Mouse (Mus musculus) erythroblast, adult 5-6 weeks (primary cell): Measurements from ENCODE around the gene Armc9. TPM values are rescaled to one million over a fixed set of nuclear protein-coding genes. Genes with fewer than 3 reads are reported as not detected.

Experiments used
- ATAC-seq: replicated peaks from 2 replicates; pipeline ENCODE4 v1.8.0; 2016; ENCODE audit warnings: moderate number of reproducible peaks, mild to moderate bottlenecking, moderate TSS enrichment, inconsistent platforms; ENCODE audit not compliant: poor library complexity, low FRiP score, severe bottlenecking
- total RNA-seq, 2 experiments: library from RNA; stranded (forward) in 1 of 2; stranded (reverse) in 1 of 2; fragments of 150-400 nt in 1 of 2; fragments of 200-764, 138-1000 nt in 1 of 2; gene quantifications; 2 replicates each; pipeline versions ENCODE4 v1.2.3 to v1.2.4; 2015 to 2017; ENCODE audit warnings: low replicate concordance in 2 of 2

The Armc9 gene
- total RNA-seq, 2 experiments from 2014 or later, result 2.5 to 3.0 TPM

DNA sequence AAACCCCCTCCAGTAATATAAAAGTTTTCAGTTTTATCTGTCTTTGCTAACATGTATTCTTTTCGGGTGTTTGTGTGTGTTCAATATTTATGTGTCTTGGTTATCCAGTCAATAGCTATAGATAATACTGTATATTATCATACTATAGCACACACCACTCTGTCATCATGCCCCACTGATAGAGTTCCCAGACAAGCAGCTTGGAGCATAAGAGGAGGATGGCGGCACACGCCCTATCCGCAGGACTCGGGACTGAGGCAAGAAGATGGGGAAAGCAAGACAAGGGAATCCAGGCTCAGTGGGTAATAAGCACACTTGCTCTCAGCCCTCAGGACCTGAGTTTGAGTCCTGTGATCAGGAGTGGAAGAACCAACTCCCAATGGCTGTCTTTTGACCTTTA is 5.9 kb downstream of the Armc9 start:
- peak; percentile 81 for ATAC-seq

DNA sequence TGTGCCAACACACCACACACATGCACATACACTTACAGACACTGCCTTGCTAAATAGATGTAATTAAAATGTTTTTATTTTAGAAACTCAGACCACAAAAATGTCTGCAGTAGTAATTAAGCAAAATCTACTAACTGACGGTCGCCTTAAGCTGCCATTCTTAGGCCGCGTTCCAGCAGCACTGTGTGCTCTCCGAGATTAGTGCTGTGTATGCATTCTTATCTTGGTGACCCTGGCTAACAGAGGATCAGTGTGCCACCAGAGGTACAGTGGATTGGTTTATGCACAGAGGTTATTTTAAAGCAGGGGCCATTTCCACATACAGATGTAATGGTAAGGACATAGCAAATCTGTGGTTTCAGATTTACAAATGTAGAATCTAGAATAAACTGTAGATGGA is 6.5 kb downstream of the Armc9 start:
- peak; percentile 91 for ATAC-seq

DNA sequence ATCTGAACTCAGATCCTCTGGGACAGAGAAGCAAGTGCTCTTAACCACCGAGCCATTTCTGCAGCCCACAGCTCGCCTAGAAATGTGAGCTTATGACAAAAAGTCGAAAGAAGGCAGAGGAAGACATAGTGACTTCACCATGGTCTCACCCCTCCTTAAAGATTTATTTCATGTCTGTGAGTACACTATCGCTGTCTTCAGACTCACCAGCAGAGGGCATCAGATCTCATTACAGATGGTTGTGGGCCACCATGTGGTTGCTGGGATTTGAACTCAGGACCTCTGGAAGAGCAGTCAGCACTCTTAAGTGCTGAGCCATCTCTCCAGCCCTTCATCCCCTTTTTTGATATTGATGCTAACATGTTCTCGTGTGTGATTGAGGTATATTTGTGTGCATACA is 20.0 kb downstream of the Armc9 start:
- no peak for ATAC-seq

DNA sequence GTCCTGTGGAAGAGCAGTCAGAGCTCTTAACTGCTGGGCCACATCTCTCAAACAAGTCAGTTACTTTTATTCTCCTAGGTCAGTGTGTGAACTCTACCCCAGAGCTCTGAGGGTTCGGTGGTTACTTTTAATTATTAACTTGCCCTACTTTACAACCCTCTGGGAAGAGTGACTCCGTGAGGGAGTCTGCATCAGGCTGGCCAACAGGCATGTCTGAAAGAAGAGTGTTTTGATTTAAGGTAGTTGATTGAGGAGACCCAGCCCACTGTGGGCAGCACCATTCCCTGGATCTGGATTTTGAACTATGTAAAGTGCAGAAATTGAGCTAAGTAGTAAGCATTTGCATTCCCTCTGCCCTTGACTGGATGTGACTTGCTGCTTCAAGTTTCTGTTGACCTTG is 21.5 kb downstream of the Armc9 start:
- ATAC-seq, result no peak

DNA sequence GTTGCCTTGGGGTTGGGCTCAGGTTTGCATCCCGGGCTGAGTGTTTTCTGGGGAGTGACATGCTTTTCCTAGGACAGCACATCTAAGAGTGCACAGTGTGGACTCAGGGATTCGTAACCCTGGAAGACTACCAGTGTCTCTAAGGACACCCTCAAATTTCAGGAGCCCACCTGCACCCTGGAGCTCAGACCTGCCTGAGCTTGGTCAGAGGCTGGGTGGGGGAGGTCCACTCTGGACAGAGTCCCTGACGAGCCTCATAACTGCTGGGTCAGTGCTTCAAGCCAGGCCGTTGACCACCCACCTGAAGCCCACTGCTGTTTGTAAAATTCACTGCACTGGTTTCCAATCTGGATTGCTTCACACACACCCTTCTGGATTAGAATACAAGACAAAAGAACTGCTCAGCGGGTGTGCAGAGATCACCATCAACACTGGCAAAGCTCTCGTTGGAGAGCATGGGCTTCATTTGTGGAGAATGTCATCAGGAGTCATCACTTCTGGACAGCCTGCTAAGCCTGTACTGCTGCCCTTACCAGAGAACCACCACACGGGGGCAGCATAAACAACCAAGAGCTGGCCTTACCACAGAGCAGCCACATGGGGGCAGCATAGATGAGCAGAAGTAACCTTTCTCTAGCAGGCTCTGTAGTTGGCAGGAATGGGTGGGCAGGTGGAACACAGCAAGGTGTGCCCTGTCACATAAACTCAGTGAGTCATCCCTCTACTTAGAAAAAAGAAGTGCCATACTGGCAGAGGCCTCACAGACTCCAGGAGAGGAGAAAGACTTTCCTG is 24.1 kb downstream of the Armc9 start:
- ATAC-seq, result peak; percentile 89

DNA sequence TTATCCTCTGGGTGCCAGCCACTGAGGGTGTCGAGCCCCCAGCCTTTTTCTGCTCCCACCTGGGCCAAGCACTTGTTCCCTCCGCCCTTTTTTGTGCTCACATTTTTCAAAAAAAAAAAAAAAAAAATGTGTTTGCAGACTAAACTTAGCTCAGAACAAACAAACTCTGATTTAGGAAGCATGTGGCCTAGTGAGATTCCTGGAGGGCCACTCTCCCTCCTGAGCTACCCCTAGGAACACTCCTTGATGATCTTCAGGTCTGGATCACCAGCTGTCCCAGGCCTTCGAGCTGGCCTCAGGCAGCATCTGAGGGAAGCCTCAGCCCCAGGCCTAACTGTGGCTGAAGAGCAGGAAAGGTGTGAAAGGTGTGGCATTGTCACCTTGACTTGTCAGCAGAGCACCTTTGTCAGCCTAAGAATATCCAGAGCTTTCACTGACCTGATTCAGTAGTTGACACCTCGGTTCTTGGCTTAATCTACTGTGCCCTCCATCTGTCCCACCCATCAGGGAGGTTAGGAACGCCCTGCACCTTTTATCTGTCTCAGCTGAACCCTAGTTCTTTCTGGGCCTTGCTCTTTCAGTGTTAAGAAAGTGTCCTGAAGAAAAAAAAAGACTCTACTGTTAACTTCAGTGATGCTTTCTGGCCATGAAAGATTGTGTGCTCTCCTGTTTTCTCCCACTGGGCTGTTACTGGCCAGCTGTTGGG is 27.6 kb downstream of the Armc9 start:
- 0 out of 2 replicates have a peak, but pooled peaks have one; percentile 33 for ATAC-seq

DNA sequence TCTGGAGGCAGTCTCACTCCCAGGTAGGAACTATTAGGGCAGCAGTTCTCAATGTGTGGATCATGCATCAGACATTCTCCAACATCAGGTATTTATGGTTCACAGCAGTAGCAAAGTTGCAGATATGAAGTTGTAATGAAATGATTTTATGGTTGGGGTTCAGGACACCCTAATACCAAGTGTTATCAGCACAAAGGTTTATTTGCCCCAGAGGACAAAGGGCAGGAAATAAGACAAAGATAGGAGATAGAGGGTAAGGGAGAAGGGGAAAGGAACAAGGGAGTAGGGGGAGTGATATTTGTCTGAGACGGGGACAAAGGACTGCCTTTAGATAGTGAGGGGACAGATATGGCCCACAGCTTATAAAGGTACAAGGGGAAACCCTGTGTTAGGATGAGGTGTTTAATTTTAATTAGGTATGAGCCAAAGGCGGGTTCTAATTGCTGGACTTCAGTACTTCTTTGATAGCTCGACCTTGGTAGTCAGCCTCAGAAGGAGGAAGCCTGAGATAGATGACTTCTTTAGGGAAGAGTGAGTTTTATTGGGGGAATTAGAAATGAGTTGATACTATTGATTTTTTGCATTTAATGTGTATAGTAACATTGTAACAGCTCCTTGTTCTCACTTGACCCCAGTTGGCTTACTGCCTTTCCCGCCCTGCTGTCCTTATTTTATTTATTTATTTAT is 29.1 kb downstream of the Armc9 start:
- no peak for ATAC-seq

DNA sequence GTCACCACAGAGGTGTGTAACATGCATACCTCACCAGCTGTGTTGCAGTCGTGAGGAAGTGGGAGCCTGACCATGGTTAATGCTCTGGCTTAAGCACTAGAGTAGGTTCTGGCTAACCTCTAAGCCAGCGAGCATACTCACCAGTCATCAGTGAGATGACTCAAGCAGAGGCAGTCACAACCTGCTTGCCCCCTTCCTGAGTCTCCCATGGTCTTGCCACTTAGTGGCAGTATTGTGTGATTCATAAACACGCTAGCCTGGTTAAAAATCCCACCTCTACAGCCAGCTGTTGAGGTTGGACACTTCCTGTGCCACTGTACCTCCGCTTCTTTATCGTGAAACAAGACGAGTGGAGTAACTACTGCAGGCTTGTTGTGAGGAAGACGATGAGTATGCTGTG is 32.2 kb downstream of the Armc9 start:
- ATAC-seq, result no peak

DNA sequence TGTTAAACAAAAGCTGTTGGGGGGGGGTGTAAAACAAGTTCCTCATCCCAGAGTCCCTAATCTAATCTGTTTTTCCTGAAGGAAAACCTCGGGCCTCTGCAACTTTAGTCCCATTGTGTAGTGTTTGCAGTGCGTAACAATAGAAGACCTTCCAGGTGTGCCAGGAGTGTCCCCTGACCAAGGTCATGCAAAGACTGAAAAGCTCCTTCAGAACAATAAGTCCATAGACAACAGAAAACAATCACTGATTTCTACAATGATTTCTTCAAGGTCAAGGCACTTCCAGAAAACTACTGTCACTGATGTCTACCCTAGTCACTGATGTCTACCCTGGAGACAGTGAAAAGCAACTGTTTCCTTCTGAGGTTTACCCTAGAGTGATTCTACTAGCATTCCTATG is 33.3 kb downstream of the Armc9 start:
- ATAC-seq, result no peak

DNA sequence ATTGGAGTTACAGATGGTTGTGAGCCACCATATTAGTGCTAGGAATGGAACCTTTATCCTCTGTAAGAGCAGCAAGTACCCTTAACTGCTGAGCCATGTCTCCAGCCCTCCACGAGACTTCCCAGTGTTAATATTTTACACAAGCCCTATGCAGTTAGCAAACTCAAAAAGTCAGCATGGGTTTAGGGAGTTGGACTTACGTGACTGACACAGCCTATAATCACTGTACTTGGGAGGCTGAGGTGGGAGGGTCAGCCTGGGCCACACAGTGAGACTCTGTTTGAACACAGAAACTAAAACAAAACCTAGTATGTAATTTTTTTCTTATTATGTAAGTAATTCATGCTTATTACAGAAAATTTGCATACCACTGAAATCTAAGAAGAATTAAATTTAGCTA is 33.7 kb downstream of the Armc9 start:
- ATAC-seq, result no peak

DNA sequence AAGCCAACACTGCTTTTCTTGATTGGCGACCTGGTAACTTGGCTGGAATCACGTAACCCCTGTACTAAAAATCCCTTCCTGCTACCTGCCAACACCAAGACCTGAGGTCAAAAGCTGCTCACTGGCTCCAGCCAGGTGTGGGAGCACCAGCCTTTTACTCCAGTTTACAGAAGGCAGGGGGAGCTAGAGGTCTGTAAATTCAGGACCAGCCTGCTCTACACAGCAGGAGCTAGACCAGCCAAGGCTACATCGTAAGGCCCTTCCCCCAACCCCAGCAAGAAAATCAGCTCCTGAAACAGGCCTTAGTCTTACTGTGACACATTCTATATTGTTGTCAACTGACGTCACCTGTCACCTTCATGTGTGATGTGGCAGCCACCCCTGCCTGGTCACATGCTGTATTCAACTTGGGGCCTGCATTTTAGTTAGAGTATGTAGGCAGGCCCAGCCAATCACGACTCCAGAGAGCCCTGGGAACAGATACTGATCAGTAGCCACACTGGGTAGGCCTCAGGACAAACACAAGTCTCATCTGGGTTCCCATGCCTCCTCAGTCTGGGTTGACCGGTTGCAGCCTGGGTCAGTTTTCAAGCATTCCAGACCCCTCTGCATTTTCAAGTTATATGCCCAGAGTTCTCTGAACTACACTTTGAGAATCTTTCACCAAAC is 34.6 kb downstream of the Armc9 start:
- ATAC-seq, result no peak

DNA sequence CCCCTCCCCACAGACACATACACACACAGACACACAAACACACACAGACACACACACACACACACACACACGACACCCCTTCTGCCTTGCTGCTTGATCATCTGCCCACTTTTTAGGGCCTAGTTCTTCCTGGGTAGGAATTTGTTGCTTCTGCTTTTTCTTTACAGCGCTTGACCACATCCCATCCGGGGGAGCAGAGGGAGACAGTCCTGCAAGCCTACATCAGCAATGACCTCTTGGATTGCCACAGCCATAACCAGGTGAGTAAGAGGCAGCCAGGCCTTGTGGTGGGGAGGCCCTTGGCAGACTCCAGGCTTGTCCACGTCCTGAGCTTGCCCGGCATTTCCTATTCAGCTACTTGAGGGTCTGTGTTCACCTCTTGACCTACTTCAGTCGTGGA is 36.3 kb downstream of the Armc9 start:
- no peak for ATAC-seq

DNA sequence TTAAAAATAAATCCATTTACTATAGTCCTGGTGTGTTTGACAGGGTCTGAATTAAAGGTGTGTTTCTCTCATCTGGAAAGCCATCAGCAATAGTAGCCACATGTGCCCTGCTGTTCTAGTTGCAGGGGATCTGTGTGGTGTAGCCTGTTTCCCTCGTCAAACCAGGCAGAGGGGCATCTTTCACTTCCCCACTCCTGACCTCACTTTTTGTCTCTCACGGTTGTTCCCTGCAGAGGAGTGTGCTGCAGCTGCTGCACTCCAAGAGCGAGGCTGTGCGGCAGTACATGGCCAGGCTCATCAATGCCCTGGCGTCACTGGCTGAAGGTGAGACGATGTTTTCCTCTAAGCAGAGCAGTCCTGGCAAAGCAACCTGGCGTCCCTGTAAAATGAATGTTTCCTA is 39.5 kb downstream of the Armc9 start:
- no peak for ATAC-seq

DNA sequence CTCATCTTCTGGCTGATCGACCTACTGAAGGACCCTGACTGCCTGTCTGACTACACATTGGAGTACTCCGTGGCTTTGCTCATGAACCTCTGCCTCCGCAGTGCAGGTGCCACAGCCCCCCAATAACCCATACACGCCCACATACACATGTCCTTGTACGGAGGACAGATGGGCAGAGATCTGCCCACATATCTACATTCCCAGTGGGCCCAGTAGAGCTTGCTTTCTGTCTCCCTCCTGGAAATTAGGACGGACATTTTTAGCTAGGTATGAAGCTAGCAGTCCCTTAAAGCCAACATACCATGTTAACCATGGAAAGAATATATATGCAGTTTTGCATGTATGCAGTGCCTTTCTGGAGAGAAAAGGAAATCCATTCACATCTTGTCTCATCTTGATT is 43.7 kb downstream of the Armc9 start:
- no peak for ATAC-seq

DNA sequence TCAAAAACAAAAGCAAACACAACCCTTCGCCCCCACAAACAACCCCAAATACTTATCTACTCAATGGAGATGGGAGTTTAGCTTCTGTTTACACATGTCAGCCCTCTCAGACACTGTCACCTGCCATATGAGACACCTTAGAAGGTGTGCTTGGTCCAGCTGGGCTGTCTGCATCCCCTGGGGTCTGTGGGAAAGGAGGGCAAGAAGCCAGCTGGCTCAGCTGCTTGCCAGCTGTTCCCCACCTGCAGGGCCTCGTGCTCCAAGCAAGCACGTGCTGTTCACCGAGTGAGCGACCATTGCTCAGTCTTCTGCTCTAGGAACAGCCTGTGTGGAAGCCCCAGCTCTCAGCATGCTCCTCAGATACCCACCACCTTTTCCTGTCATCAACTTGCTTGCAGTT is 44.4 kb downstream of the Armc9 start:
- ATAC-seq, result no peak

DNA sequence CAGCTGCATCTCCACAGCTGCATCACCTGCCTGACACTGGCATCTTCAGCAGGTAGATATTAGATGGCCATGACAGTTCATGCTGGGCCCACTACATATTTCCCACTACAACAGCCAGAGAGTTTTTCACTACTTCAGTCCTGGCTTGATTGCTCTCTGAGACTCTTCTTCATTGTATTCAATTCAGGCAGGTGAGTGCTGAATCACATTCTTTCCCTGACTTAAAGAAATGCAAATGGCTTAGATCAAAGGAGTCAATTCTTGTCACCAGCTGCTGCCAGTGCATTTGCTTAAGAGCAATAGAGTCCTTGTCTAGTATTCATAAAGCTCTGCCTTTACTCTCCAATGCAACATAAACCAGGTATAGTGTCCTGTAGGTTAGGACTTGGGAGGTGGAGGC is 46.7 kb downstream of the Armc9 start:
- ATAC-seq, result no peak

DNA sequence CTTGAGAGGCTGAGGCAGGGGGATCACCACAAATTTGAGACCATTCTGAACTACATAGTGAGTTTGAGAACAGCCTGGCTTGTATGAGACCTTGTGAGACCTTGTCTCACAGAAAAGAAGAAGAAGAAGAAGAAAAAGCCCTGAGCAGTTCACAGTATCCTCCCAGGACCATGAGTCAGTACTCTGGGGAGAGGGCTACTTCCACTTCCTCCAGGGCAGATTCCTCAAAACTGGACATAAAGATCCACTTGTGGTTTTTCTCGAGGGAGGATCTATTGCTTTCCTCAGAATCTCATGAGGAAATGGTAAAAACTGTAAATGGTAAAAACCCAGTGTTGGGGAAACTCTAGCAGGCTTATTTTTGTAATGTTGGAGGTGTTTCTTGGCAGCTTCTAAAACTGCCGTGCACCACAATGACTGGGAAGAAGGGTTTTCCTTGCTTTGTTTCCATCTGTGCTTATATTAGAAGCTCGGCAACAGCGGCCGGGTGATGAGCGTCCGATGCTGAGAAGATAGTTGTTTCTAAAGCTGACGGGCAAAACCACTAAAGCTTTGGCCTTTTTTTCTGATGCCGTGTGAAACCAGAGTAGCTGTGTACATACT is 48.1 kb downstream of the Armc9 start:
- no peak for ATAC-seq

DNA sequence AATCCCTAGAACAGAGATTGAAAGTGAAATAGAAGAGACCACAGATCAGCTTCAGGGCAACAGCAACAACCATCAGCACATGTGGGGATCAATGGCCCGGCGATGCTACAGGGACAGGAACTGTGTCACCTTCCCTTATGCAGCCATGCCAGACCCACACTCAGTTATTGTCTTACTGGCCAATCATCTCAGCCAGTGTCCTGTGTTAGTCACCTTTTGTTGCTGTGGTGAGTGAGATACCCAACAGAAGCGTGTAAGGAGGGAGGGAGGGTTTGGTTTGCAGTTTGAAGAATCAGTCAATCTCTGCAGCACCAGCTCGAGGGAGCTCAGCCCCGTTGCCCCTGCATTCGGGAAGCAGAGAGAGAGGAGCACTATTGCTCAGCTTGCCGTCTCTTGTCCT is 56.1 kb downstream of the Armc9 start:
- ATAC-seq, result no peak

DNA sequence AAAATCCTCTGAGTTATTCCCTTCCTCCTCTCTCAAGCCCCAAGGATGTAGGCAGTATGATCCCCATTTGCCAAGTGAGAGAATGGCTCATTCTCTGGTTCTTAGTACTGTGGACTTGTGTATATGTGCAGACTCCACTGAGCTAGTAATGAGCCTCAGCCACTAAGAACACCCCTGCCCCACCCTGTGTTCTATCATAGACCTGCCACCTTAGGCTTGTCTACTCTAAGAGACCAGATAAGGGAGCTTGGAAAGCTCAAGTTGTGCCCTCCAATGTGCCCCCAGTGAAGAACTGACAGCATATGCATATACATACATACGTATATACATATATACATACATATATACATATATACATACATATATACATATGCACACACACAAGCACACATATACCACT is 56.9 kb downstream of the Armc9 start:
- peak; percentile 55 for ATAC-seq

DNA sequence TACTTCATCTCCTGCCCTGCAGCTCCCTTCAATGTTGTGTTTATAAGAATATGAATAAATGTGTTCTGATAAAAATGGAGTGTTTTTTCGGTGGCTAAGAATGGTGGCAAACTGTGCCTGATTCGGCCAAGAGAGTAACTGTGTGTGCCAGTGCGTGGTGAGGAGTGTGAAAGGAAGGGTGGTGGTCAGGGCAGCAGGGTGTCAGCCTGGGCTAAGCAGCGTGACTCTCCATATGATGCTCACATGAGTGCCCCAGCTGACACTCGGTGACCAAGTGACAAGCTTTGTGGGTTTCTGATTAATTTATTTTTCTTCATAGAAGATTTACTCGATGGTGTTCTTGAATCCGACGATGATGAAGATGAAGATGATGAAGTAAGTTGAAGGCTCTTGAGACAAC is 58.2 kb downstream of the Armc9 start:
- no peak for ATAC-seq
